Mouse (Mus musculus) embryonic facial prominence, embryonic 11.5 days (tissue): ENCODE data around the gene Spop. TPM values are rescaled to one million over a fixed set of nuclear protein-coding genes. Genes with fewer than 3 reads are reported as not detected.
"Not testable (repeated sequence)": the region's sequence is repeated elsewhere in the genome, so short reads cannot be mapped to it uniquely, and the experiment has no call there.

ENCODE experiments used
- ATAC-seq: fragments of 200-750 bp; cut with Nextera tagmentation; replicated peaks from 2 replicates; pipeline ENCODE4 v1.8.0; 2017; ENCODE audit warnings: low read depth; ENCODE audit not compliant: insufficient number of reproducible peaks, low FRiP score, low TSS enrichment
- DNase-seq: peaks from one replicate; pipeline ENCODE4 v3.0.0-alpha.2; 2015; ENCODE audit warnings: low spot score
- H3K27ac ChIP-seq: fragments of 300-500 bp; sonication (generic); replicated peaks from 2 replicates; pipeline ENCODE4 v1.5.1; 2014; ENCODE audit warnings: mild to moderate bottlenecking, low read depth, low read length, control low read depth
- H3K27me3 ChIP-seq: fragments of 300-500 bp; sonication (generic); 2 replicates; pipeline ENCODE4 v1.6.1; 2014; ENCODE audit warnings: mild to moderate bottlenecking, low read length, moderate library complexity, mixed read lengths; ENCODE audit not compliant: control insufficient read depth, insufficient read depth
- H3K36me3 ChIP-seq: fragments of 300-500 bp; sonication (generic); replicated peaks from 2 replicates; pipeline ENCODE4 v1.6.1; 2014; ENCODE audit warnings: low read depth, mild to moderate bottlenecking, low read length, moderate library complexity, mixed read lengths; ENCODE audit not compliant: control insufficient read depth, insufficient read depth
- H3K4me1 ChIP-seq: fragments of 300-500 bp; sonication (generic); 2 replicates; pipeline ENCODE4 v1.6.1; 2014; ENCODE audit warnings: low read length, mixed read lengths; ENCODE audit not compliant: control insufficient read depth, insufficient read depth
- H3K4me2 ChIP-seq: fragments of 300-500 bp; sonication (generic); 2 replicates; pipeline ENCODE4 v1.6.1; 2014; ENCODE audit warnings: low read depth, mild to moderate bottlenecking, control low read depth, low read length, moderate library complexity
- H3K4me3 ChIP-seq: fragments of 300-500 bp; sonication (generic); 2 replicates; pipeline ENCODE4 v1.5.1; 2014; ENCODE audit warnings: low read depth, low read length, control low read depth
- H3K9ac ChIP-seq: fragments of 300-500 bp; sonication (generic); replicated peaks from 2 replicates; pipeline ENCODE4 v1.6.1; 2014; ENCODE audit warnings: mild to moderate bottlenecking, control low read depth, low read length
- H3K9me3 ChIP-seq: fragments of 300-500 bp; sonication (generic); replicated peaks from 2 replicates; pipeline ENCODE4 v1.6.1; 2016; ENCODE audit warnings: mild to moderate bottlenecking, low read length, inconsistent platforms, mixed read lengths; ENCODE audit not compliant: control insufficient read depth
- WGBS: fragments of 180-500 bp; shearing (Covaris S2); extraction: QIAGEN DNeasy Blood & Tissue Kit; methylation state at CpG from one replicate; pipeline ENCODE4 v1.1.7; 2014; 5-methylcytosine and 5-hydroxymethylcytosine counted together
- polyA plus RNA-seq: library from polyadenylated mRNA; unstranded; fragments of >200 nt; fragmentation: Nextera tagmentation; extraction: Ambion mirVana; gene quantifications from 2 replicates; pipeline ENCODE4 v1.2.1, GENCODE M21; 2014

Spop gene
- polyA plus RNA-seq, 1 experiment from 2014 or later: 95.3 TPM

DNA sequence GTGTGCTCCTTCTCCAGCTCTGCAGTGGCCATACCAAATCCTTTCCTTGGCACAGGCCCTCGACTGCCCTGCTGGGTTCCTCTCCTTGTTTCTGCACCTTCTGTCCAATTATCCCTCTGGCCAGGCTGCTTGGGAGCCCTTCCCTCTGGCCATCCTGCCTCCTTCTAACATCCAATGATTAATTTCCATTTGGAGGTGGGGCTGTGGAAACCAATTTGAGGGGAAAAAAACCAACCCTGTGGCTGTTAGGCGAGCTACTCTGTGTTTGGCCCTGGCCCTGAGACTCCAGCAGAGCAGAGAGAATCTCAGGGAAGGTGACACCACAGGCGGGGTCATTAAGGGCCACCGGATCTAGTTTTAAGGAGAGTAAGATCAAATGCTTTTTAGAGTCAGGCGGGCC lies 11.7 kb upstream of the Spop start:
- Histone ChIP-seq H3K27me3 (no peaks in the 10 kb centered on the region), H3K36me3 (no peaks in the 10 kb centered on the region), H3K27ac (no peak overlapping the region), H3K9me3 (no peaks in the 10 kb centered on the region), H3K4me3 (no peak overlapping the region), H3K4me2 (no peak overlapping the region), H3K4me1 (no peaks in the 10 kb centered on the region), H3K9ac (no peak overlapping the region)
- DNase-seq (no peak), ATAC-seq (no peak)
- WGBS: 22% methylated on average over 5 of the region's 5 CpGs

DNA sequence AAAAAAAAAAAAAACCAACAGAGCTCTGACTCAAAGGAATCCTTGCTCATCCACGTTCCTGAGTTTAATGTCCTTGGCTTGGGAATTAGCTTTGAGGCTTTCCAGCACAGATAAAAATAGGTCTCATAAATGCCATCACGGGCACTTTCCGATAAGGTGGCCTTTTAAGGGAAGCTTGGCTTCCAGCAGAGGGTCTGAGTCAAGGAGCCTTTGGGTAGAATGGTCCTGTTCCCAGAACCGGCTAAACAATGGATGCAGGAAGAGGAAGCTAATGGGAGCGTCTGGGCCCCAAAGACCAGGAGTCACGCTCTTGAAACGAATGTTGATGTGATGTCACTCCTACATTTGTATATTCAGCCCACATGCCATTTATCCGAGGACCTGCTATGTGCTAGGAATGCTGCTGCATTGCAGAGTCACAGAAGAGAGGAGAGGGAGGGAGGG lies 11.2 kb upstream of the Spop start:
- Histone ChIP-seq H3K4me3 (no peak overlapping the region), H3K4me2 (no peak overlapping the region), H3K9ac (no peak overlapping the region), H3K36me3 (no peaks in the 10 kb centered on the region), H3K4me1 (no peaks in the 10 kb centered on the region), H3K27me3 (no peaks in the 10 kb centered on the region), H3K9me3 (no peaks in the 10 kb centered on the region), H3K27ac (no peak overlapping the region)
- ATAC-seq (no peak), DNase-seq (no peak)
- 29% methylated on average over 8 of the region's 8 CpGs for WGBS

DNA sequence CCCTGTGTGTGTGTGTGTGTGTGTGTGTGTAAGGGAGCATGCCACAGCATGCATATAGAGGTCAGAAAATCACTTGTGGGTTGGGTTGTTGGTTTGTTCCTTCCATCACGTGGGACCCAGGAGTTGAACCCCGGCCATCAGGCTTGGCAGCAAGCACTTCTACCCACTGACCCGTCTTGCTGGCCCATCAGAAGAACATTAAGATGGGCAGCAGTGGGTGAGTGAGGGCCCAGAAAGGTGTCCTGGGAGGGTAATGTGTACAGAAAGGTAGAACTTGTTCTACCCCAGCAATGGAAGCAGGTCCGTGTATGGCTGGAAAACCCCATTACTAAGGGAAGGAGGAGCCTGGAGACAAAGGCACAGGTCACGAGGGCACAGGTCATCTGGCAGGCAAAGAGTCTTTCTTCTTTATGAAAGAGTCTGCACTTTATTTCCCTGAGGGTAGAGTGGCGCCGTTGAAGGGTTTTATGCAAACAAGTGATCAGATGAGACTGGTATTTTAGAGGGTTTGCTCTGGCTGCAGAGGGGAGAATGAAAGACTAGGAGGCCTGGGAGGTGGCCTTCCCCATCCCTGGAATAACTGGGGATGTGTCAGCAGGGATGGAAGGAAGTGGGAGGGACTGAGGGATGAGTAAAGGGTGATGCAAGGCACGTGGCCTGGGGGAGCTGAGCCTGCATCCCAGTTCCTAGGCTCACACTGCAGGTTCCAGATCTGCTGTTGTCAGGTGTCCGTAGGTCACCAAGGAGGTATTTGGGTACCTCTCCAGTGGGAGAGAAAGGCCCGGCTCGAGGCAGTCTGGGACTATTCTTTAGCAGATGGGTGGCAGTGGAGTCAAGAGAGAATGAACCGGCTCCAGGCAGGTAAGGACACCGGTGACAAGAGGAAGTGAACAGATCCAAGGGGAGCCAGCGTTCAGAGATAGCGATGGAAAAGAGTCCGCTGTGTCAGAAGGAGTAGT lies 10.2 kb upstream of the Spop start:
- Histone ChIP-seq H3K9ac (no peak overlapping the region), H3K27ac (no peak overlapping the region), H3K36me3 (no peaks in the 10 kb centered on the region), H3K4me1 (no peaks in the 10 kb centered on the region), H3K27me3 (no peaks in the 10 kb centered on the region), H3K9me3 (no peaks in the 10 kb centered on the region), H3K4me3 (no peak overlapping the region), H3K4me2 (no peak overlapping the region)
- DNase-seq (no peak), ATAC-seq (no peak)
- 65% methylated on average over 16 of the region's 16 CpGs for WGBS

DNA sequence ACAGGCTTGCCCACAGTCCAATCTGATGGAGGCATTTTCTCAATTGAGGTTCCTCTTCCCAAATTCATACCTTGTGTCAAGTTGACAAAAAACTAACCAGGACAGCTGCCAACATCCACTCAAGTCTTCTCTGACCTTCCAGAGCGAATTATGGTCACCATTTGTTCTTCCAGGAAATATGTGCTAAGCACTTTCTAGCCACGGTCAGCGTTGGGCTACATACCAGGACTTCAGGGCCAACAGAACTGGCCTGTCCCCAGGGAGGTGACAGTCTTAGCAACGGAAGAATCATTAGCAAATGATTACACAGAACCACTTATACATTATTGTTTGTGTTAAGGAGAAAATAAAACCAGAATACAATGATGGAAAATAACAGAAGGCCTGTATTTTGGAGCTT lies 8.1 kb upstream of the Spop start:
- Histone ChIP-seq H3K27me3 (no peaks in the 10 kb centered on the region), H3K4me1 (no peaks in the 10 kb centered on the region), H3K27ac (no peak overlapping the region), H3K9ac (no peak overlapping the region), H3K4me3 (no peak overlapping the region), H3K36me3 (no peaks in the 10 kb centered on the region), H3K9me3 (no peaks in the 10 kb centered on the region), H3K4me2 (no peak overlapping the region)
- WGBS: 78% methylated on average over 4 of the region's 4 CpGs
- DNase-seq (no peak), ATAC-seq (no peak)

DNA sequence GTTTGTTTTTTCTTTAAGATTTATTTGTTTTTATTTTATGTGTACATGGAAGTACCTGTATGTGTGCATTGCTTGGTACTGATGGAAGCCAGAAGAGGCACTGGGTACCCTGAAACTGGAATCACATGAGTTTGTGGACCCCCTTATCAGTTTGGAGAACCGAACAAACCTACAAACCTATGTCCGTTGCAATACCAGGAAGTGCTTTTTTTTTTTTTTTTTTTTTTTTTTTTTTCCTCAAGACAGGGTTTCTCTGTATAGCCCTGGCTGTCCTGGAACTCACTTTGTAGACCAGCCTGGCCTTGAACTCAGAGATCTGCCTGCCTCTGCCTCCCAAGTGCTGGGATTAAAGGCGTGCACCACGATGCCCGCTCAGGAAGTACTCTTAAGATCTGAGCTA lies 7.5 kb upstream of the Spop start:
- WGBS: 96% methylated on average over 5 of the region's 5 CpGs
- H3K4me1 ChIP-seq, H3K36me3 ChIP-seq, H3K27me3 ChIP-seq, H3K4me3 ChIP-seq, ATAC-seq, DNase-seq, H3K27ac ChIP-seq, H3K9ac ChIP-seq, H3K4me2 ChIP-seq, H3K9me3 ChIP-seq: not testable (repeated sequence)

DNA sequence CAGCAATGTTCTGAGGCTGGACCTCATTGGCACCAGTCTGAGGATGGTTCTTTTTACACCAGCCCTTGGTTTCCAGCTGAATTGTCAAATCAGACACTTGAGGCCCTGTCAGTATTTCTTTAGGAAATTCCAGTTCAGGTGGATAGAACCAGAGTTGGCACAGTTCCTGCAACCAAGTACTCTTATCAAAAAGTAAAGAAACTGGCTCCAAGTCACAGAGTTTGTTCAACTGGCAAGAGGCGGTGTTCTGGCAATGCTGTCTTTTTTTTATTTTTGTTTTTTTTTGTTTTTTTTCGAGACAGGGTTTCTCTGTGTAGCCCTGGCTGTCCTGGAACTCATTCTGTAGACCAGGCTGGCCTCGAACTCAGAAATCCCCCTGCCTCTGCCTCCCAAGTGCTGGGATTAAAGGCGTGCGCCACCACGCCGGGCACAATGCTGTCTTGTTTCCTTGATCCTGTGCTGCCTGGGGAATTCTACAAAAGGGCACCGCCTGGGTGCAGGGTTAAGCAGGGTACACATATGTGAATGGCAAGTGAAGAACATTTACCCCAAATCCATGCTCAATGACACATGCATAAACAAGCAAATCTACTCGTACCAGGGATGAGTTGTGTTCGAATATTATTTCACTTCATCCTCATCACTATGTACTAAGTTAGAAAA lies 4.3 kb upstream of the Spop start:
- H3K4me1 ChIP-seq: no peaks in the 10 kb centered on the region
- H3K27ac ChIP-seq: no peak overlapping the region
- DNase-seq (no peak), ATAC-seq (no peak)
- no peak overlapping the region for H3K4me2 ChIP-seq
- WGBS: 88% methylated on average over 10 of the region's 10 CpGs
- no peak overlapping the region for H3K4me3 ChIP-seq
- no peaks in the 10 kb centered on the region for H3K27me3 ChIP-seq
- no peak overlapping the region for H3K9ac ChIP-seq
- no peaks in the 10 kb centered on the region for H3K9me3 ChIP-seq
- H3K36me3 ChIP-seq: no peaks in the 10 kb centered on the region

DNA sequence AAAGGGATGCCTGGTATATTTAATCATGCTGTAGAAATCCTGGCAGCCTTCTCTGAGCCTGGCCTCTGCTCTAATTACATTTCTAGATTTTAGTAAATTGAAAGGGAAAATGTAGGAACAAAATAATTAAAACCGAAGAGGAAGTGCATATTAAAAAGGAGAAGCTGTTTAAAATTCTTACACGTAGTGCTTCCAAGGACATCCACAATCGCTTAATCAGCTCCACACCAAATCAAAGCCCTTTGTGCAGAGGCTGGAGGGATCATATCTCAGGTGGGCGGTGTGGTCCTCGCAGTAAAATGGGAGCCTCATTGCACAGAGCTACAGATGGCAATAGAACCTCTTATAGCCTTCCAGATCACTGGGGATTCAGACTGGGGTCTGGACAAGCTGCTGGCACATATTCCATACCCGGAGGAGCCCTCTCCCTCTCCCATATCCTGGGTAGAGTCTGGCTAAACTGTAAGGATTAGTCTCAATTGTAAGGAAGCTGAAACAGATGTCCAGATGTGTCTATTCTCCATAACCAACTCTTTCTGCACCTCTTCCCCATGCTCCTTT lies 2.3 kb upstream of the Spop start:
- no peaks in the 10 kb centered on the region for H3K4me1 ChIP-seq

DNA sequence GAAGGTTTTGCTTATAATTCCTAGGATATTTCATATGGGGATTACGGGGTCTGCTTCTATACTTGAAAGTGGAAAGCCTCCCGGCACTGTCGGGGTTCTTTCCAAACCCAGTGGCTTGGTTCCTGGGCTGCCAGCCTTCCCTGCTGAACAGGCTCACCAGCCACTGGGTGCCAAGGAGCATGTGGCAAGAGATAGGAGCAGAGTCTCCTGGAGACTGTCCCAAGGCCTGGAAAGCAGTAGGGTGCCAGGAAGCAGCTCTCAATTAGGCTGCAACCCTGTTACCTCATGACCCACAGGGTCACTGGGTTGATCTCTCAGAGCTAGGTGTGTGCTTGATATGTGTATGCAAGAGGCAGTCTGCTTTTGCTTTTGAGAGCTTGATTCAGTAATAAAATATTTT lies 1.3 kb upstream of the Spop start:
- ATAC-seq: no peak
- WGBS: 89% methylated on average over 3 of the region's 3 CpGs

More for the DNA sequence above, 2.3 kb upstream of the Spop start:
- Histone ChIP-seq H3K27me3 (no peaks in the 10 kb centered on the region), H3K36me3 (no peaks in the 10 kb centered on the region), H3K9me3 (no peaks in the 10 kb centered on the region), H3K27ac (no peak overlapping the region), H3K4me3 (no peak overlapping the region), H3K9ac (no peak overlapping the region), H3K4me2 (no peak overlapping the region)
- DNase-seq (no peak), ATAC-seq (no peak)
- WGBS: 52% methylated on average over 6 of the region's 6 CpGs

More for the DNA sequence above, 1.3 kb upstream of the Spop start:
- H3K4me1 ChIP-seq: no peaks in the 10 kb centered on the region
- H3K9me3 ChIP-seq: no peaks in the 10 kb centered on the region
- no peak for DNase-seq
- no peaks in the 10 kb centered on the region for H3K27me3 ChIP-seq
- no peak overlapping the region for H3K4me2 ChIP-seq
- no peak overlapping the region for H3K27ac ChIP-seq
- H3K4me3 ChIP-seq: no peak overlapping the region
- H3K36me3 ChIP-seq: no peaks in the 10 kb centered on the region
- H3K9ac ChIP-seq: no peak overlapping the region
